Mouse (Mus musculus) left cerebral cortex, postnatal 14 days (tissue): Measurements from ENCODE around the gene Vmn2r98. TPM values are rescaled to one million over a fixed set of nuclear protein-coding genes. Genes with fewer than 3 reads are reported as not detected.
"Not testable (repeated sequence)": the region's sequence is repeated elsewhere in the genome, so short reads cannot be mapped to it uniquely, and the experiment has no call there.

Experiments
- DNase-seq, 2 experiments: peaks; one replicate each; pipeline ENCODE4 v3.0.0; 2021 to 2022; ENCODE audit warnings: low spot score in 2 of 2, mixed read lengths in 1 of 2
- intact Hi-C: fragments of 180-260 bp; cut with DNase I; formaldehyde crosslinking; loops from one replicate; pipeline ENCODE4 v1.15.1; 2025
- long read RNA-seq, 2 experiments: library from polyadenylated mRNA; stranded (forward); transcript quantifications; one replicate each; pipeline ENCODE4 v2.0.0; 2021
- total RNA-seq, 2 experiments: library from RNA; stranded (reverse); gene quantifications; 2 replicates each; pipeline ENCODE4 v1.2.3; 2021

The Vmn2r98 gene
- total RNA-seq, result not detected
- long read RNA-seq, experiment 1, result 0 reads
- long read RNA-seq, experiment 2, result 0 reads

DNA sequence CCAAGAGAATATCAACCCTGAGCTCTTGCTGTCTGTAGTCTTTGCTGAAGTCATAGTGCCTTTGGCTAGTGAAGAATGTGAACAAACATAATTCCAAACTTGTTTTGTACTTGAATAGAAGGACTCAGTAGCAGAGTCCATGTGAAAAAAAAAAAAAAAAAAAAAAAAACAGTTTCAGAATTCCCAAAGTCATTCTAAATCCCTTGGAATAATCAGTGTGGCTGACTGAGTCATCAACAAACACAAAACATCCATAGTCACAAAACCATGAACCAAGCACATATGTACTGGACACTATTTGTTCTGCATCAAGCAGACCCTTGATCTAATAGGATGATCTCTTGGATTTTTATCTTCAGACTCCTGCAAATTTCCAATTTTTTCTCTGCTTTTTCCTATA is at the start of gene Vmn2r98:
Gene Vmn2r98 (plus strand): TSS at position 301 of the 400 bp plus-strand sequence.
- DNase-seq, intact Hi-C loops: not testable (repeated sequence)

DNA sequence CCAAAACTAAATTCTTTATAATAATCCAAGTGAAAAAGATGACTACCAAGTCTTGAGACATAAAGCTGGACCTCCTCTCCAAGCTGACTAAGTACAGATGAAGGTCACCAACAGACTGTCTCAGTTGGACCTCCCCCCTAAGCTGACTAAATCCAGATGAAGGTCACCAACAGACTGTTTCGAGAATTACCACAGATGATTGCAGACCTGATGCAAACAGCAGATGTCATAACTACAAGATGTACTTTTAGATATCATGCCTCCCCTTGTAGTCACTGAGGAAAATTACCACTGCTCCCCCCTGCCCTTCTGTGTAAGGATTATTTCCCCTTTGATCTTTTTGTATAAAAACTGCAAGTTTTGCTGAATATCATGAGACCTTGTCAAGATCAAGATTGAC is 21.8 kb upstream of the Vmn2r98 start:
- DNase-seq, intact Hi-C loops: not testable (repeated sequence)

DNA sequence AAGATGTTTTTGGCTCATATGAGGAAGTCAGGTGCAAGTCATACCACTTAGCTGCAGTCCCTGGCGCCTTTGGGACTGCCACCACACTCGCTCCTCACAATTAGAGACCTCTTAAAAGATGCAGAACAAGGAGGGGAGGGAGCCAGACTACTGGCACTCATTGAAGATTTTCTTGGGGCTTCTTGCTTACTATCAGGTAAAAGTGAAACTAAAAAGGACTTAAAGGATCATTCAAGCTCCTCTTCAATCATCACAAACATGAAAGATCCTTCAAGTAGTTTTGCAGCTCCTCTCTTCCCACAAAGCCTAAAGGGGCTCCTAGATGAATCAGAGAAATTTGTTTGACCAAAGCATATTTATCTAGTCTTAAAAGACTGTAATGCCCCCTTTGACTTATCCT is 21.3 kb upstream of the Vmn2r98 start:
- no peak for DNase-seq
- intact Hi-C loops, result no loop called here

DNA sequence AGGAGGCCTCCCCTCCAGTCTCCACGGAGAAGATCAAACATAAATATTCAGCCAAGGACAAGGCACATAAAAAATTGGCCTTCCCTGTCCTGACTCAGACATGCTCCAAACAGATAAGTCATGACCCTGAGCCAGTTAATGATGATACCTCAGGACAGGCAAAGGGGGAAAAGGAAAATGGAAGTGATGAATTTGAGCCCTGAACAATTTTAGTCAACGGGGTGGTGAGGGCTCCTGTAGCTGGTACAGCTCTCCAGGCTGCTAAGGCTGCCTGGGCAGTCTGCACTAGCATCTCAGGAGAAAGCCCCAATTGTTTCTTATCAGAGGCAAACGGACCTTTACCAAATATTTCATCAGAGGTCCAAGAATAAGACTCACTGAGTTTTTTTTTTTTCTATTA is 20.5 kb upstream of the Vmn2r98 start:
- no peak for DNase-seq
- intact Hi-C loops, result no loop called here

Other genes with a start within 250 kb of the Vmn2r98 start
- gene Vmn2r97, start 139.2 kb upstream of the Vmn2r98 start, total RNA-seq, result under 1 TPM in 1 of 2 experiments, not detected in 1; 0.09 TPM